Comparison of ENCODE assay signal across 8 mouse cellular contexts in the genomic region with DNA sequence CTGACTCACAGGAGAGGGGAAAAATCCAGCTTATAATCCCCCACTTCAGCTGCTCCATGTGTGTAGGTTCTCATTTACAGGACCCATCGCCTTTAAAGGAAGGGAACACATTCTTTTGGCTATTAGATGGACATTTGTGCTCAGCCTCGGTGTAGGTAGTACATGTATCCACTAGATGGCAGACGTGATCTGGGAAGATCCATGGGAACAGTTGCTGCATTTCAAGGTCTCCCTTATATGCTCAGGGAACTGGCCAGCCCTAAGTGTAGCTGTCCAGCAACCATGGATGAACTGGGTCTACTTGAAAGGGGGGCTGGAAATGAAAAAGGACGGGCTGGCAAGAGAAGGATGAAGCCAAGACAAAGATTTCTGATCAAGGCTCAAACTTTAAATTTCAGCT.
DNase-seq lines count a peak whose midpoint lies in the region.

No protein-coding gene starts in this region.

- DNase-seq in urinary bladder, postnatal 14 days (ENCODE audit: low spot score) = peak; percentile 20
- no peak for DNase-seq in urinary bladder, adult 2 months (ENCODE audit: low spot score)
- DNase-seq in embryo, embryonic 10.5 days (ENCODE audit: low spot score) = peak; percentile 83
- DNase-seq in heart, postnatal 4 days = peak; percentile 50
- peak; percentile 48 to 66 for DNase-seq in layer of hippocampus, adult 8-10 months (ENCODE audit: low spot score in 2 of 2)
- peak; percentile 2 for DNase-seq in lung, postnatal 14 days
- peak; percentile 75 to 76 for DNase-seq in right cerebral cortex, adult 2 months (ENCODE audit: low spot score in 2 of 2)
- no peak for DNase-seq in B cell, adult 2 months

Comparison
In these comparisons a context has a peak if more than half of its experiments do, and no peak if none do; other contexts are left out.
1. DNase-seq: peak in urinary bladder, postnatal 14 days (single experiment), embryo, embryonic 10.5 days (single experiment), heart, postnatal 4 days (single experiment), layer of hippocampus, adult 8-10 months (2 of 2), lung, postnatal 14 days (single experiment) and right cerebral cortex, adult 2 months (2 of 2); none in urinary bladder, adult 2 months (single experiment) and B cell, adult 2 months (0 of 2).